Mouse (Mus musculus) kidney, adult 18-20 months (tissue): ENCODE results near the gene Cmtr1.
"Not testable (repeated sequence)": the region's sequence is repeated elsewhere in the genome, so short reads cannot be mapped to it uniquely, and the experiment has no call there.

Experiments used
- DNase-seq: peaks from one replicate; pipeline ENCODE4 v3.0.0; 2021

The Cmtr1 gene

GRCm38 (mm10) chr17:29706981-29707545 lies 46.7 kb downstream of the Cmtr1 start:
- no peak for DNase-seq

GRCm38 (mm10) chr17:29708783-29709182 lies 48.4 kb downstream of the Cmtr1 start:
- no peak for DNase-seq

- no peak for DNase-seq
Observed at GRCm38 (mm10) chr17:29710562-29711044, 50.2 kb downstream of the Cmtr1 start.

DNA sequence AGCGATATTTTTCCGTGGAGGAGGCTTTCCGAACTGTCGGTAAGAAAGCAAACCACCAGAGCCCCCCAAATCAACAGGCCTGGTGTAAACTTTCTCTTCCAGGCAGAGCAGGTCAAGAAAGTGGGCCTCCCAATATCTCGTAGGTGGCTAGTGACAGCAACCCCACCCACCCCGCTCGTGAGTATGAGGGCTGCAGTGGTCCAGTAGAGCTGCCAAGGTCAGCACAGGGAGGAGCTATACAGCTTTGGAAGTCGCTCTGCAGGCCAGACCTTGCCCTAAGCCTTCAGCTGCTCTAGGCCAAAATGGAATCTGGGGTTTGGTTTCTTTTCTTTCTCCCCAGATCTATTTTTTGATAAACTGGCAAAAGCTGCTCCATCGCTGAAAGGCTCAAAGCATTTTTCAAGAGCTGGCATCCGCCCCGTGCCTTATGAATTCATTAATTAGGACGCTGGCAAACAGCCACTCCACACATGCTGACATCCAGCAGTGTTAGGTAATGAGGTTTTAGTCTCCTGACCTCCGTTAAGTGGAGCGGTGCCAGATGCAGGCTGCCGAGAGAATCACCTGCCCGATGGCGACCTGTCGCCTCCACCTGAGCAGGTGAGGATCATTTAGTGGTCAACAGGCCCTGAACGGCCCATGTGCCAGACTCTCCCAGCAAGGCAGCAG lies 50.8 kb downstream of the Cmtr1 start:
- peak; percentile 81 for DNase-seq

- DNase-seq = no peak
Observed at GRCm38 (mm10) chr17:29711745-29712431, 51.5 kb downstream of the Cmtr1 start.

DNA sequence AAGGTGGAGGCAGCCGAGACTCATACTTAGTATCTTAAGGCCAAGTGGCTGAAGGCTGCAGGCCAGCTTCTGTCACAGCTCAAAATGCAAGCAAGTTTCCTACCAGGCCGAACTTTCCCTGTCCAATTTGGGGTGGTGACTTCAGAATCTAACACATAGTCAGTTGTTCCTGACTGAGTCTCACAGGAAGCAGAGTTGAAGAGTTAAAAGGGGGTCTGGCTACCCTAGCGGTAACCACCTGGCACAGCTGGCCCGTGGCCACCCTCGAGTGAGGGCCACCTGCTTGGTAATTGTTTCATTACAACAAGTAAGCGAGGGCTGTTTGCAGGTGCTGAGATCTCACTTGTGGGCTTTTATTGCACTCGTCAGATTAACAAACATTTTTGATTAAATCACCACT lies 52.2 kb downstream of the Cmtr1 start:
- no peak for DNase-seq

- not testable (repeated sequence) for DNase-seq
Observed at GRCm38 (mm10) chr17:29713734-29714133, 53.3 kb downstream of the Cmtr1 start.

- DNase-seq = peak; percentile 97
Observed at GRCm38 (mm10) chr17:29716732-29717445, 56.5 kb downstream of the Cmtr1 start, which contains the start of gene Ccdc167. Gene Ccdc167, minus strand, starts transcription at chr17:29717044.

GRCm38 (mm10) chr17:29718660-29719059 lies 58.3 kb downstream of the Cmtr1 start:
- no peak for DNase-seq

DNA sequence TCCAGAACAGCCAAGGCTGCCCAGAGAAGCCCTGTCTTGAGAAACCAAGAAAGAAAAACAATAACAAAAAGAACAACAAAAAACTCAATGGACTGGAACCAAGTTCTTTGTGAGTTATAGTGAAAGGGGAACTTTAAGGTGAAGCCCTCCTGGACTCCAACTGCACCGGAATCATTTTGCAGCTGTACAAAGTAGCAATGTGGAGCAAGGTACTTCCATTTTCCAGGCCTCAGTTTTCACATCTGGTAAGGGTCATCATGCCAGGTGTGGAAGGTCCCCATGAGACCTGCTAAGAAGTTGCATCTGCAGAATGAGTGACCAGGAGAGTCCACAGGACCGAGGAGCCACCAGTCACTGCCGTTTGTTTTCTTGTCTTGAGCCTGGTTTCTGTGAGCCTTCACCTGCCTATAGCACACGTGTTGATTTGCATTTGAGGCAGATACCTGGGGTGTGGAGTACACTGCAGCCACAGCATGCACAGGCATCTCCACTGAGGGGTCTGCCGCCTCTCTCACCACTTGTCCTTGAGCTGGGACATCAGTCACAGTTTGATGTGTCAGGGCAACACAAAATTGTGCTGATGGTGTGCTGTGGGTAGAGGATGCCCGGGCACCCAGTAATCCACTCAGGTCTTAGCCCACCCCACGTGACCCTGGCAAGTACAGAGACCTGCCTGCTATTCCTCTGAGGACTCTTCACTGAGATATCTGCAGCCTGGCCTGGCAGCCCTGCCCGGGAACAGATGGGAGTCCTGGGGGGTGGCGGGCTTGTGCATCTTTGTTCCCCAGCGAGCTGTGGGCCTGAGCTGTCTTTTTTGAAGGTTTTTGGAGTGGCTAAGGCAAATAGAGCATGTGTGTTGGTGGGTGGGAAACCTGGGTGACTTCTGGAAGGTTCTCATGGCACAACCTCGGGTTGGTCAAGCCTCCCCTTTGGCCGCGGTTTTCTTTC lies 59.5 kb downstream of the Cmtr1 start:
- DNase-seq = no peak

- DNase-seq = no peak
Observed at GRCm38 (mm10) chr17:29720755-29721365, 60.5 kb downstream of the Cmtr1 start.

GRCm38 (mm10) chr17:29724610-29725009 lies 64.2 kb downstream of the Cmtr1 start:
- DNase-seq = no peak

DNA sequence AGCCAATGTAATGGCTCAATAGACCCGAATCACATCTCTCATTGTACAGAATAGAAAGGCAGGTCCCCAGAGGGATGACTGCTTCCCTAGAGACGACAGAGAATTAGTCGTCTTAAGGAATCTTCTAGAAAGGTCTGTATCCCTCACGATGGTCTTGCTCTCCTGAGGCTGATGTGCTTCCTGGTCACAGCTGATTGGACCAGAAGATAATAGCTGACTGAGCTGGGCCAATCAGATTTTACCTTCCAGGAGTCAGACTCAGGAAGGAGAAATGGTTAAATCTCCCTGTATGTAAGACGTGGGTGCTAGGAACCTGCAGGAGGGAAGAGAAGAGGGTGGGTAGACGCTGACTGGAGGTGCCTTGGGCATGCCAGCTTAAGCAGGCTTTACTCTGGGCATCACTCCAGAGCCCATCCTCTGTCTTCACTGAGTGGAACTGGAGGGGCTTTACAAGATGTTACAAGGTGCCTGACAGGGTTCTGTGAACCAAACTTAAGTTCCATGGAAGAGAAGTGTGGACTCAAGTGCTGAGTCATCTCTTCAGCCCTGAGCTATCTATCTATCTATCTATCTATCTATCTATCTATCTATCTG lies 64.7 kb downstream of the Cmtr1 start:
- DNase-seq = no peak

GRCm38 (mm10) chr17:29728082-29728481 lies 67.7 kb downstream of the Cmtr1 start:
- DNase-seq = no peak

- no peak for DNase-seq
Observed at GRCm38 (mm10) chr17:29730510-29731265, 70.3 kb downstream of the Cmtr1 start.

DNA sequence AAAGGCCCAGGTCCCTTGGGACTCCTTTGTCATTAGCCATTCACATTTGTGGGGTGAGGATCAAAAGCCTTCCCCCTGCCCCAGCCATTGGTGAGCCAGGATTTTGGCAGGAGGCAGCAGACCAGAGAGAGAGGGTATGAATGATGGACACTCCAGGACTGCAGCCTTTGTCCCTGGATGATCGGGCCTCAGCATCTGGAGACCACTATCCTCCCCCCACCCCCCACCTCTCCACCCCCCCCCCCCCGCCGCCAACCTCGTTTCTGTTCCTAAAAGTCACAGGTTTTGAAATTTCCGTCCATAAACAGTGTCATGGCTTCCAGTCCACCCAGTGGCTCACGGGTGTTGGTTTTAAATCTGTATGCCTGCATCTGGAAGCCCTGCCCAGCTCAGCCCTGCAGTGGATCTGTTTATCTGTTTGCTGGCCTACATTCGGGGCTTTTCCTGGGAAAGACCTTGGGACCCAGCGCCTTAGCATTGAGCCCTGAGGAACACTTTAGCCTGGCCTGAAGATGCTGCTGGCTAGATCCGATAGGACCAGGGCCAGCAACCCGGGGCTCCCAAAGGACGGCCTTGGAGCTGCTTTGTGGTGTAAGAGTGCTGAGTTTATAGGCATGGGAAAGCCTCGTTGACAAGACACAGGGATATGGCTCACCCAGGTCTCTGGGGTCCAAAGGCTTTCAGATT lies 71.0 kb downstream of the Cmtr1 start:
- DNase-seq = no peak

DNA sequence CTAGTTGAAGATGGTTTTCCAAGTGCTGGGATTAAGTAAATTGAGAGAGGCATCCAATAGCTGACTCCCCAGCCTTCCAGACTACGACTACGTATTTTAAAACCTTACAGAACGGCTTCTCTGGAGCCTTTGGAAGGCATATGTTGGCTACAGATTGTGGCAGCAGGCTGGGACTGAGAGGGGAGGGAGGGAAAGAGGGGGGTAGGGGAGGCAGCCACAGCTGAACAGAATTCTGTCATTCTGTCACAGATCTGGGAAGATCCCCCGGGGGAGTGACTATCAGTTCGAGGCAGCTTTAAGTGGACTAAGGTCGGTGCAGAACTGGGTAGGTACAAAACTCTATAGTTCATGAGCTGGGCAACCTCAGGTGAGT lies 71.5 kb downstream of the Cmtr1 start:
- DNase-seq = no peak

DNA sequence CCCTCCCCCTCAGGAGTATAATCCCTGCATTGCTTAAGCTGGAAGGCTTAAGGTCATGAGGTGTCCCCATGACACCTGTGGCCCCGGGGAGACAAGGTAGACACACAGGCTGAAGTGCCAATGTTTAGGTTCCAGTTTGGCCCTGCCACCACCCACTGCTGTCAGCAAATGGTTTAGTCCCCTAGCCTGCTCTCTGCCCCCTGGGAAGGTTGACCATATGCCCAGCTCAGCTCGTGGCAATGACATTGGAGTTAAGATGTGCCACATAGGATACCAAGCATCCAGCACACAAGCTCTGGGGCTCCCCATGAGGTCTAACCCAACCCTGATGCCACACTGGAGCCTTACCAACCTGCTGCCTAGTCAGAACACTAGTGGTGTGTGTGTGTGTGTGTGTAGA lies 72.1 kb downstream of the Cmtr1 start:
- no peak for DNase-seq

GRCm38 (mm10) chr17:29736448-29737014 lies 76.1 kb downstream of the Cmtr1 start:
- no peak for DNase-seq
